Mouse (Mus musculus) liver, embryonic 14.5 days (tissue): ENCODE data around the gene Lrrc40. TPM values are rescaled to one million over a fixed set of nuclear protein-coding genes. Genes with fewer than 3 reads are reported as not detected.

Experiments
- ATAC-seq: fragments of 200-750 bp; cut with Nextera tagmentation; 2 replicates; pipeline ENCODE4 v1.8.0; 2017; ENCODE audit warnings: moderate number of reproducible peaks, mild to moderate bottlenecking, moderate library complexity; ENCODE audit not compliant: insufficient read depth
- DNase-seq, 3 experiments: peaks; one replicate each; pipeline ENCODE4 v3.0.0-alpha.2; 2012 to 2013; ENCODE audit warnings: low read depth in 3 of 3, low spot score in 3 of 3
- H3K27ac ChIP-seq: fragments of 300-500 bp; sonication (generic); 2 replicates; pipeline ENCODE4 v1.5.1; 2014; ENCODE audit warnings: moderate library complexity, mild to moderate bottlenecking, control low read depth, inconsistent platforms
- H3K27me3 ChIP-seq: fragments of 300-500 bp; sonication (generic); 2 replicates; pipeline ENCODE4 v1.6.1; 2014; ENCODE audit warnings: mild to moderate bottlenecking, low read length, moderate library complexity; ENCODE audit not compliant: control insufficient read depth, insufficient read depth
- H3K36me3 ChIP-seq: fragments of 300-500 bp; sonication (generic); replicated peaks from 2 replicates; pipeline ENCODE4 v1.6.1; 2014; ENCODE audit warnings: low read depth; ENCODE audit not compliant: control insufficient read depth, insufficient read depth
- H3K4me1 ChIP-seq, 2 experiments: fragments of 200-500 bp in 1 of 2; fragments of 300-500 bp in 1 of 2; sonication (generic) in 1 of 2; replicated peaks; 2 replicates each; pipeline ENCODE4 v1.6.1; 2012 to 2014; ENCODE audit warnings: antibody characterized with exemption in 1 of 2, inconsistent platforms in 1 of 2, low read length in 1 of 2; ENCODE audit not compliant: control insufficient read depth in 2 of 2, insufficient read depth in 2 of 2
- H3K4me2 ChIP-seq: fragments of 300-500 bp; sonication (generic); 2 replicates; pipeline ENCODE4 v1.6.1; 2014; ENCODE audit warnings: low read depth, mild to moderate bottlenecking, control low read depth, moderate library complexity
- H3K4me3 ChIP-seq, 2 experiments: fragments of 200-500 bp in 1 of 2; fragments of 300-500 bp in 1 of 2; sonication (generic) in 1 of 2; 2 replicates each; pipeline ENCODE4 v1.5.1; 2012 to 2014; ENCODE audit warnings: low read depth in 2 of 2, low read length in 2 of 2, mild to moderate bottlenecking in 2 of 2, control low read depth in 1 of 2, inconsistent platforms in 1 of 2, moderate library complexity in 1 of 2; ENCODE audit not compliant: insufficient read depth in 1 of 2
- H3K9ac ChIP-seq: fragments of 300-500 bp; sonication (generic); replicated peaks from 2 replicates; pipeline ENCODE4 v1.6.1; 2014; ENCODE audit warnings: mild to moderate bottlenecking, control low read depth, moderate library complexity
- H3K9me3 ChIP-seq: fragments of 300-500 bp; sonication (generic); 2 replicates; pipeline ENCODE4 v1.6.1; 2016; ENCODE audit warnings: low read length, mixed read lengths; ENCODE audit not compliant: control insufficient read depth
- CTCF ChIP-seq: IDR thresholded peaks from 2 replicates; pipeline ENCODE4 v1.5.1; 2016; ENCODE audit warnings: antibody characterized with exemption, low read depth, control low read depth
- EP300 ChIP-seq: IDR thresholded peaks from 2 replicates; pipeline ENCODE4 v1.6.1; 2016; ENCODE audit warnings: antibody characterized with exemption, low read depth
- WGBS: fragments of 180-500 bp; shearing (Covaris S2); extraction: QIAGEN DNeasy Blood & Tissue Kit; methylation state at CpG from one replicate; pipeline ENCODE4 v1.1.7; 2014; ENCODE audit not compliant: insufficient replicate concordance; 5-methylcytosine and 5-hydroxymethylcytosine counted together
- polyA plus RNA-seq, 2 experiments: library from polyadenylated mRNA; depleted of rRNA in 1 of 2; stranded (reverse) in 1 of 2; unstranded in 1 of 2; fragments of >200 nt; fragmentation: Nextera tagmentation in 1 of 2; extraction: Ambion mirVana in 1 of 2; gene quantifications; 2 replicates each; pipeline versions ENCODE4 v1.2.1 to v1.2.3; 2012 to 2014

Lrrc40 gene
- polyA plus RNA-seq, 2 experiments = 10.0 to 22.5 TPM

DNA sequence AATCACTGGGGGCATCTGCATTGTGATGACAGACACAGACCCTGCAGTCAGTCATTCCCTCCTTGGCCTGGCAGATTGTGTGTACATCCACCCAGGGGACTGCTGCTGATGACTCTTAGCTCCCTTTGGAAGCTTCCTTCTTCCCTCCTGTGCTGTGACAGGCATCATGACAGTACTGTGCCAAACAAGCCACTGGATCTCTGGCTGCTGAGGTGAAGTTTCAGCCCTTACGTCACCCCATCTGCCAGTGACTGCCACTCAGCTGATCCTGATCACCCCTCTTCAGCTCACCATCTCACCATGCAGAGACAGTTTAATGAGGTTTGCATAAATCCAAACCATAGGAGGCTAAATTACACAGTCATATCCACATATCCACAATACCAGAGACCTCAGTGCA is 68.8 kb downstream of the Lrrc40 start:
- Histone ChIP-seq H3K9me3 (no peaks in the 10 kb centered on the region), H3K4me3 (no peak overlapping the region), H3K9ac (no peak overlapping the region), H3K4me2 (no peak overlapping the region), H3K27me3 (no peaks in the 10 kb centered on the region), H3K36me3 (no peaks in the 10 kb centered on the region), H3K4me1 (no peaks in the 10 kb centered on the region), H3K27ac (no peak overlapping the region)
- WGBS = 71% methylated on average over 1 of the region's 1 CpGs
- no peak for ATAC-seq
- TF ChIP-seq EP300 = no peak
- TF ChIP-seq CTCF = no peak
- no peak for DNase-seq

Other genes with a start within 250 kb of the Lrrc40 start
- gene Cth, start 111.6 kb upstream of the Lrrc40 start, polyA plus RNA-seq (2012; rRNA removed) = 23.7 and 25.3 TPM in 2 replicates
- 30.5 and 32.6 TPM in 2 replicates for gene Cth, start 111.6 kb upstream of the Lrrc40 start, polyA plus RNA-seq (2014; fragmentation: Nextera tagmentation; extraction: Ambion mirVana)
- gene Ankrd13c, start 89.4 kb upstream of the Lrrc40 start, polyA plus RNA-seq (2012; rRNA removed) = 5.9 and 10.1 TPM in 2 replicates
- 11.4 and 11.8 TPM in 2 replicates for gene Ankrd13c, start 89.4 kb upstream of the Lrrc40 start, polyA plus RNA-seq (2014; fragmentation: Nextera tagmentation; extraction: Ambion mirVana)
- gene Srsf11, start within 50 bp of the Lrrc40 start, polyA plus RNA-seq (2012; rRNA removed) = 105 and 116 TPM in 2 replicates
- 91.0 and 101 TPM in 2 replicates for gene Srsf11, start within 50 bp of the Lrrc40 start, polyA plus RNA-seq (2014; fragmentation: Nextera tagmentation; extraction: Ambion mirVana)